Mouse (Mus musculus) hindbrain, embryonic 15.5 days (tissue): ENCODE results near the gene Uspl1. TPM values are rescaled to one million over a fixed set of nuclear protein-coding genes. Genes with fewer than 3 reads are reported as not detected.

Experiments
- microRNA-seq: library from miRNA; unstranded; fragments of <30 nt; microRNA quantifications from one replicate; pipeline ENCODE4, GENCODE M21; 2016
- polyA plus RNA-seq: library from polyadenylated mRNA; unstranded; fragments of >200 nt; fragmentation: Nextera tagmentation; extraction: Ambion mirVana; gene quantifications from 2 replicates; pipeline ENCODE4 v1.2.1, GENCODE M21; 2015

Uspl1 gene
- polyA plus RNA-seq, 1 experiment from 2014 or later, result 50.9 TPM

Small RNA genes lying within 50 kb of the gene (microRNA-seq; reads per million reads assigned to microRNA genes)
- not detected for gene Gm24105

Other genes starting within 250 kb of the Uspl1 start
- gene Gm42791, start 189.2 kb upstream of the Uspl1 start, polyA plus RNA-seq, result 2.1 and 4.3 TPM in 2 replicates
- gene Hmgb1, start 139 bp downstream of the Uspl1 start, polyA plus RNA-seq, result 690 and 735 TPM in 2 replicates
- gene Alox5ap, start 80.4 kb downstream of the Uspl1 start, polyA plus RNA-seq, result 12.2 and 12.5 TPM in 2 replicates
- 4.5 and 6.8 TPM in 2 replicates for gene Medag, start 227.4 kb downstream of the Uspl1 start, polyA plus RNA-seq